Comparison of ENCODE assay signal across 9 mouse cellular contexts in the genomic region with DNA sequence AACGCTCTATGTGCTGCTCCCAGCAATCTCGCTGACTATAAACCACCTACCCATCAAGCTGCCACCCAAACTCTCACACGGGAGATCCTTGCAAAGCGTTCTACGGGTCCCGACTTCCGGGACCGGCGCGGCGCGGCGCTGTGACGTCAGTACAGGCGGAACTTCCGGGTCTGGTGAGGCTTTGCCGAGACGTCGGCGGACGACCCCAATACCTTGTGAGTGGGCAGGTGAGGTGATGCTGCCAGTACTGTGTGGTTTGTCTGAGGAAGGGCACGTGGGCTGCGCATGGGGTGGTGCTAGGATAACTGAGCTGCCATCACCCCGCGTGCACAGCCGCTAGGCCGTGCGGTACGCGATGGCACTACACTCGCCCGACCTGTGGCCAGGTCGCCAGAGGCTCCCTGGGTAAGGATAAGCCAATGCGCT. TPM values are rescaled to one million over a fixed set of nuclear protein-coding genes. Genes with fewer than 3 reads are reported as not detected.
DNase-seq lines count a peak whose midpoint lies in the region; ATAC-seq and TF ChIP-seq lines count a peak whose summit lies in the region.
"Had no signal": no experiment of that assay in that cellular context is flagged by ENCODE, and none has a peak within 500 bp of the region (broad histone marks: within the 10 kb centered on the region; RNA-seq: fewer than 3 reads in every experiment).

A gene (plus strand): TSS at position 130 of the 426 bp plus-strand sequence.

- peak; percentile 91 for ATAC-seq in embryonic facial prominence, embryonic 15.5 days (ENCODE audit: insufficient number of reproducible peaks, low FRiP score, low TSS enrichment, low read depth)
- peak; percentile 96 for ATAC-seq in kidney, embryonic 14.5 days (ENCODE audit: low FRiP score, low TSS enrichment)
- peak; percentile 86; the same call in 1 of the 2 replicates for ATAC-seq in limb, embryonic 15.5 days (ENCODE audit: insufficient number of reproducible peaks, low FRiP score, low TSS enrichment, low read depth)

- TF ChIP-seq CTCF in bone marrow, adult 2 months (IDR thresholded peaks at IDR 0.05; ENCODE audit: control insufficient read depth, insufficient read depth, low read length): peak; percentile 46

- H3K9ac ChIP-seq in embryonic facial prominence, embryonic 15.5 days: peak within 1 kb of the TSS; percentile 75
- H3K9ac ChIP-seq in kidney, embryonic 14.5 days (ENCODE audit: low read depth, low read length): peak within 1 kb of the TSS; percentile 77
- H3K9ac ChIP-seq in limb, embryonic 15.5 days: peak within 1 kb of the TSS; percentile 55

- peak within 1 kb of the TSS; percentile 67 for H3K4me2 ChIP-seq in embryonic facial prominence, embryonic 15.5 days (replicated peaks)
- peak within 1 kb of the TSS; percentile 79 for H3K4me2 ChIP-seq in kidney, embryonic 14.5 days (replicated peaks; ENCODE audit: low read depth, low read length)
- peak within 1 kb of the TSS; percentile 61 for H3K4me2 ChIP-seq in limb, embryonic 15.5 days

- no peaks in the 10 kb centered on the region for H3K27me3 ChIP-seq in embryonic facial prominence, embryonic 15.5 days
- no peaks in the 10 kb centered on the region for H3K27me3 ChIP-seq in kidney, embryonic 14.5 days (ENCODE audit: control insufficient read depth, insufficient read depth, low read length)
- no peaks in the 10 kb centered on the region for H3K27me3 ChIP-seq in limb, embryonic 15.5 days

- TF ChIP-seq POLR2A in bone marrow, adult 2 months (IDR thresholded peaks at IDR 0.05; ENCODE audit: borderline replicate concordance, control insufficient read depth, low read depth, low read length): peak; percentile 72; the same call in 1 of the 2 replicates

- DNase-seq in 3T3-L1 (ENCODE audit: low read depth, low spot score): peak; percentile 86
- peak; percentile 72 to 80 for DNase-seq in heart, adult 9 months (ENCODE audit: low spot score in 2 of 2)
- peak; percentile 59 to 86 for DNase-seq in monocyte, adult 2 months (ENCODE audit: low read depth in 1 of 2, low spot score in 2 of 2)
- DNase-seq in spleen, postnatal 36 days (ENCODE audit: low spot score in 2 of 2): peak; percentile 88 to 89

- H3K4me3 ChIP-seq in bone marrow, adult 2 months (replicated peaks; ENCODE audit: control insufficient read depth, low read depth, low read length): peak within 1 kb of the TSS; percentile 98
- peak within 1 kb of the TSS; percentile 86 for H3K4me3 ChIP-seq in embryonic facial prominence, embryonic 15.5 days (replicated peaks)
- H3K4me3 ChIP-seq in kidney, embryonic 14.5 days (ENCODE audit: low read length): peak within 1 kb of the TSS; percentile 86
- peak within 1 kb of the TSS; percentile 77 for H3K4me3 ChIP-seq in limb, embryonic 15.5 days

- H3K36me3 ChIP-seq in embryonic facial prominence, embryonic 15.5 days: no peaks in the 10 kb centered on the region
- H3K36me3 ChIP-seq in kidney, embryonic 14.5 days (ENCODE audit: control insufficient read depth, insufficient read depth, low read length): no peaks in the 10 kb centered on the region
- H3K36me3 ChIP-seq in limb, embryonic 15.5 days: no peaks in the 10 kb centered on the region
- H3K36me3 ChIP-seq: G1E had no signal

- H3K27ac ChIP-seq in bone marrow, adult 2 months (ENCODE audit: control insufficient read depth, insufficient read depth, low read depth, low read length, poor library complexity): peak within 1 kb of the TSS; percentile 63
- H3K27ac ChIP-seq in embryonic facial prominence, embryonic 15.5 days (replicated peaks): peak within 1 kb of the TSS; percentile 35; the same call in 1 of the 2 replicates
- no peak within 1 kb of the TSS for H3K27ac ChIP-seq in kidney, embryonic 14.5 days (ENCODE audit: low read depth, low read length)
- H3K27ac ChIP-seq in limb, embryonic 15.5 days: peak within 1 kb of the TSS; percentile 35; the same call in 1 of the 2 replicates

- under 1% methylated on average over 34 of the region's 34 CpGs for WGBS in bone marrow, adult 2 months
- under 1% methylated on average over 34 of the region's 34 CpGs for WGBS in embryonic facial prominence, embryonic 15.5 days
- 2% methylated on average over 34 of the region's 34 CpGs for WGBS in kidney, embryonic 14.5 days
- WGBS in limb, embryonic 15.5 days: under 1% methylated on average over 34 of the region's 34 CpGs

- H3K9me3 ChIP-seq in embryonic facial prominence, embryonic 15.5 days (replicated peaks): 0 out of 2 replicates have a peak, but pooled peaks cover 3% of the 10 kb centered on the region
- peaks cover 3% of the 10 kb centered on the region; the same call in 1 of the 2 replicates for H3K9me3 ChIP-seq in kidney, embryonic 14.5 days (ENCODE audit: control insufficient read depth, low read length)
- no peaks in the 10 kb centered on the region for H3K9me3 ChIP-seq in limb, embryonic 15.5 days

- H3K4me1 ChIP-seq in bone marrow, adult 2 months (ENCODE audit: control insufficient read depth, insufficient read depth, low read length): no peaks in the 10 kb centered on the region; the same call in 1 of the 2 replicates
- H3K4me1 ChIP-seq in embryonic facial prominence, embryonic 15.5 days: peaks cover 2% of the 10 kb centered on the region
- no peaks in the 10 kb centered on the region for H3K4me1 ChIP-seq in kidney, embryonic 14.5 days (ENCODE audit: control insufficient read depth, insufficient read depth, low read length)
- H3K4me1 ChIP-seq in limb, embryonic 15.5 days: peaks cover 3% of the 10 kb centered on the region; the same call in 1 of the 2 replicates

RNA-seq across cellular contexts. Expression of the gene that starts here (rescaled TPM):
- 11.3 and 21.4 TPM in 2 replicates for polyA plus RNA-seq in bone marrow, adult 2 months (2011; ENCODE audit: insufficient read depth, insufficient read length, low replicate concordance, missing spikeins)
- polyA plus RNA-seq in embryonic facial prominence, embryonic 15.5 days (2015; fragmentation: Nextera tagmentation; extraction: Ambion mirVana): 53.0 and 55.4 TPM in 2 replicates
- polyA plus RNA-seq in kidney, embryonic 14.5 days (2014; fragmentation: Nextera tagmentation; extraction: Ambion mirVana): 56.3 and 66.1 TPM in 2 replicates
- polyA plus RNA-seq in limb, embryonic 15.5 days (2015; fragmentation: Nextera tagmentation; extraction: Ambion mirVana): 56.7 and 64.2 TPM in 2 replicates
- polyA plus RNA-seq: G1E had no signal
